Mouse (Mus musculus) right cerebral cortex, postnatal 14 days (tissue): ENCODE measurements around the gene F830045P16Rik.
A peak's percentile ranks its signal among the peaks of the same experiment; 100 is the strongest.

Experiments used
- DNase-seq: peaks from one replicate; pipeline ENCODE4 v3.0.0; 2022

Gene F830045P16Rik

DNA sequence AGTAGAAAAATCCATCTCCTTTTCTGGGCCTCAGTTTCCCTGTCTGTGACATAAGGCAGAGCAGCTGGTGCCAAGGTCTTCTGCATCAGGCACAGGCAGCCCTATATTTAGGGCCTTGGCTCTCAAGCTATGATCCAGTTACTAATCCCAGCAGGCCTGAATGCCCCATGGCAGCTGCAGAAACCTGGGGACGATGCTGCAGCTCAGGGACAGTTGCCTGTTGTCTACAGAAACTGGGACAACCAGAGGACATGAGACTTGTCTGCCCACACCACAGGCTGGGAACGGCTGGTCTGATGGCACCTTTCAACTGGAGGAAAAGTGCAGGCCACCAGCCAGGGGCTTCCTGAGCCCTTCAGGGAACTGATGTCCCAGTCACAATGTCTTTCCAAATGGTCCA, at the start of gene F830045P16Rik:
F830045P16Rik (minus strand) TSS at position 226 of the 400 bp plus-strand sequence.
- DNase-seq: no peak

DNA sequence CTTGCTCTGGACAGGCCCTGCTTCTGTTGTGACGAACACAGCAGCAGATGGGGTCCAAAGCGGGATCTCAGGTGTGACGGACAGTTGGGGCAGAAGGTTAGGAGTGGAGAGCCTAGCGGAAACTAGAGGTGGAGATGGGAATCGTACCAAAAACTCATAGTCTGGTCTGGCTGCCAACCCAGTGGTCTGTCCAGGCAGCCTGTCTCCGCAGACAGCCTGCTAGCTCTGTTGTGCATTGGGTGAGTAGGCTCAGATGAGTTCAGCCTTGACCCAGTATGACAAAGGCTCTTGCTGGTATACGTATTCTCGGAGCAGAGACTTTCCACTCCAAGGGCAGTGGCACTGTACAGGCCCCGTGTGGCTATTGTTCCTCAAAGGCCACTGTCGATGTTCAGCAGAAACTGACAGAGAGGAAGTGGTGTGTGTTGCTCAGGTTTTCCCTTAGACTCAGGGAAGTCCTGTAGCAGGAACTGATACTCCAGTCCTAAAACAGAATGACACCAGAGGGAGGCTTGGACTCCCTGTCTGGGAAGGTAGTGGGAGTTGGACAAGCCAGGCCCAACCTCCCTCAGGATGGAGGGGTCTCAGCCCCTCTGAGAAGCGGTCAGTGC, 49.6 kb upstream of the F830045P16Rik start:
- DNase-seq: no peak

DNA sequence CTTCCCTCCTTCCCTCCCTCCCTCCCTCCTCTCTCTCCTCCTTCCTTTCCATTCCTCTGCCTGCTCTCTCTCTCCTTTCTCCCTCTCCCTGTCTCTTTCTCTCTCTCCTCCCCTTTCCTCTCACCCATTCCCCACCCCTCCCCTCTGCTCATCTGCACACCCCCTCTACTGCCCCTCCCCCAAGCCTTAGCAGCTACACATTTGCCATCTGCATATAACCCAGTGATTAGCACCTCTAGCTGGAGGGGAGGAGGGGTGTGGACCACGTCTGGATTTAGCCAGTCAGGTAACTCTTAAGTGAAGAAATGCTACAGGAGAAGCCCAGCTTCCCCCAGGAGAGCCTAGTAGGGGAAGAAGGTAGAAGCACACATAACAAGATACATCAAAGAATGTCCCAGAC, 48.5 kb upstream of the F830045P16Rik start:
- no peak for DNase-seq

DNA sequence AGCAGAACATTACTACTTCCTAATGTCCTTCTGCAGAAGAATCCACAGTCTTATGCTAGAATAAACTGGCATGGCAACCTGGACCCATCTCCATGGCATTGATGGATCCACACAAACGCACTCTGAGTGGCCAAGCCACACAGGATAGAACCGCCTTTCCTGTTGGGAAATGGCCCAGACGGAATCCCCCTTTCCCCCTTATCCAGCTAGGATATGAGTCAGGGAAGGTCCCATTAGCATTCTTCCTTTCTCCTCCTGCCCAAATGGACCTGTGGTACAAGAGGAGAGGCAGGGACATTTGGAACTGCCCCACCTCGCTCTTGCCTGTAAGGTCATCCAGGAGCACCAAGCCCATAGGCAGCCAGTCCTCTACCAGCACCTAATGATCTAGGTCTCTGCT, 45.9 kb upstream of the F830045P16Rik start:
- DNase-seq: no peak

DNA sequence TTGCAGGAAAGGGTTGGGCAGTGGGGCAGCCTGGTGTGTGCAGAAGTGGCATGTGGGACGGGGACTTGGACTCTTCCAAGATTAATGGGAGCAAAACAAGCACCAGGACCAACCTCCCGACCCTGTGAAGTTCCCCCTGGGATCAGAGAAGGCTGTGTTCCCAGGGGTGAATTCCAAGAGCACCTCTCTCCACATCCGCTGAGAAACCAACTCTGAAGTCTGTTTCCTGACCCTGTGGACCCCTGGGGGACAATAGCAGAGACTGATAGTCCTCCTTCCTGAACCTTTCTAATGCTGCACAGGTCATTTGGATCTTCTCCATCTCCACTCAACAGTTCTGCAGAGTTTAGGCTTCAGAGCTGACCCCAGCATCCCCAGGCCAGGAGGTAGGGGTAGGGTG, 45.4 kb upstream of the F830045P16Rik start:
- DNase-seq: no peak

DNA sequence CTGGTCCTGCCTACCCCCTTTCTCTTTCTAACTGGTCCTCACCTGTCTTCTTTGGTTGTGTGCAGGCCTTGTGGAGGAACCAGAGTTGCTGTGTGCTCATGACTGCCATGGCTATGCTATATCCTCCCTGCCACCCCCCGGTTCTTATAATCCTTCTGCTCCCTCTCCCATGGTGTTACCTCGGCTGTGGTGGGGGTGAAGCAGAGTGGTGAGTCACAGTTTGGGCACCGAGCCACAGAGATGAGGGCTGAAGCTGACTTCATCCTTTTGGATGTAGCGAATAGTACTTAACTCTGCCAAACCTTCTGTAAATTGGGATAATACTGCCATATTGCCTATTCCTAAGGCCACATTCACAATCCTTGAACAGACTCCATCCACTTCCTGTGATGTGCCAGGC, 44.3 kb upstream of the F830045P16Rik start:
- DNase-seq: peak; percentile 73

DNA sequence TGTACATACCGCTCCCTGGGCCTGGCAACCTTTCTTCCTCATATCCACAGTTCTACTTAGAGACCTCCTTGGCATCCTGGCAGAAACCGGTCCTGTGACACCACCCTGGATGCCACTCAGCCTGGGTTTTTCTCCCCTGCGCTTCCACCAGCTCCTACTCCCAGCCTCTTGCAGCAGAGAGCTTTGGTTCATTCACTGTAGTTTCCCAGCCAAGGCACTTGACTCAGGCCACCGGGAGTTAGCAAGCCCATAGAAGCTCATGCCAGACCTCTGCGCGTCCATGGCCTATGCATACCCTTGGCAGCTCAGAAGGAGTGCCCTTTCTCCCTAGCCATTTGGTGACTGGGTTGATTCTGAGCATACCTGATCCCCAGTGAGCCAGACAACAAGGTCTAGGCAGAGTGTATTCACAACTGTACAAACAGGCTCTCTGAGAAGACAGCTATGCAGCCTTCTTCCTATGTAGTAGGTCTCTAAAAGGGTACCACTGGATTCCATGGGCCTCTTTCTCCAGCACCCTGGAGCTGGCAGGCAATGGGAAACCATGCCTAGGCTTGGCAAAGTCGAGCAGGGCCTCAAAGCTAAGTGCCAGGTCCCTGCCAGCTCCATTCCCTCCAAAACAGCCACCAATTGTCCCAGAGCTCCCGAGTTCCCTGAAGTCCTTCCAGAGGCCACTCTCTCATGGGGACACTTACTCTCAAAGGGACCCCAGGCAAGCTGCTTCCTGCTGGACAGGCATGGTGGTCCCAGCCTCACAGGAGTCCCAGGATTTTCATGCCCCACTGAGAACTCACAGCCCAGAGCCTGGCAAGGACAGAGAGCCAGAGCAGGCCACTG, 40.4 kb upstream of the F830045P16Rik start:
- no peak for DNase-seq

DNA sequence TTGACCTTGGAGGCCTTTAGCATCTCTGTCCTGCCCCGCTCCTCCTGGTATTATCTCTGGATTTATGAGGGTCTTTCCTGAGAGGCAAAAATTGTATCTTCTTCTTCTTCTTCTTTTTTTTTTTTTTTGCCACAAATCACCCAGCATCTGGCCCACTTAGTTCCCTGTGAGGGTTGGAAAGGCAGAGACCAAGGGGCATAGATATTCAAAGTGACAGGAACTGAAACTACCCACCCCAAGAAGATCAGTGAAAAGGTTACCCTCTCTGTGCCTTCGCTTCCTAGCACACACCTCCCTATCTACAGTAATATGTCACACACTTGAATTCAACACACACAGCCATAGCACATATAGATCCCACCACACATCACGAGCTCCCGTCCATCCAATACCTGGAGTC, 38.7 kb upstream of the F830045P16Rik start:
- DNase-seq: no peak

DNA sequence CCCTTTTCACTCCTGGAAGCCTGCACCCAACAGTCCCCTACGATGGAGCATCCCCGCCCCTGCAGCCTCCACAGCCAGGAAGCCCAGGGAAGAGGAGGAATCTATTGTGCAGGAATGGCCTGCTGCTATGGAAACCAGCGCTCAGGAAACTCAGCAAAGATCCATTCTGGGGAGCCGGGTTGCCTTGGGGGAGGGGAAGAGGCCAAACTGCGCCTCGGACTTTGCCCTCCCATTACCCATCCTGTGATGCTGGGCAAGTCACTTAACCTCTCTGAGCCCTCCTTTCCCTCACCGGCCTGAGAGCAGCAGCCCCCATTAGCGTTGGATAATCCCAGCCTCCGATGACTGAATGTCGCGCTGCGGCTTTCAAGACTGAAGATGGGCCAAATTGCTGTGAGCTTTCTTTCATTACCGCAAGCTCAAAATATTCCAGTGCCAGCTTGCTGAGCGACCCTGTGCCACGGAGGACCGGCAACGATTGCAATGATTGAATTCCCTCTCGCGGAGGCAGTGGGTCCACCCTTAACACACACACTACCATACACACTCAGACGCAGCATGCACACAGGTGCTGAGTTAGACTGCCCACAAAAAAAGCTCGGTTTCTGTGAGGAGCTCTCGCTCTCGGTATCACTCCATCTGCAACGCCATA, 38.1 kb upstream of the F830045P16Rik start:
- peak; percentile 60 for DNase-seq

DNA sequence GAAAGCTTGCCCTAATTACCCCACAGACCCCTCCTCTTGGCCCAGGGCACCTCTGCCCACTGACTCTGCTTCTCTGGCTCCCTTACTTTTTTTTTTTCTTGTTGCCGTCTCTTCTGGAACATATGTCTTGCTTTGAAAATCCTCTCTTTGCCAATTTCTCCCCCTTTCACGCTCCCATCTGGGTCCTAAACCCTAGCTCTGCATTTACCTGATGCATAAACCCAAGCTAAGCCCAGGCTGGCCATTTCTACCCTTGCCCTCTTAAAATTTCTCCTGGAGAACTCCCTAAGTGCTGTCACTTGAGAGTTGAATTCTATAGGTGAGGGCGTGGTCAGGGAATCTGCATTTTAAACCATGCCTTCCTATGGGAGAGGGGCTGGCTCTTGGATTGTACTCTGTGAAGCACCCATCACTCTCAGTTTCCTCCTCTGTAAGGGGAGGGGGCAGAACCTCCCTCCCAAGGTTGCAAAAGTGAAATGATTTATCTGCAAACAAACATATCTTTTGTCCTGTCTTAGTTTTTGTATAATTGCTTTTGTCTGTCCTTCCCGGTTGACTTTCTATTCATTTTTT, 37.4 kb upstream of the F830045P16Rik start:
- DNase-seq: no peak

DNA sequence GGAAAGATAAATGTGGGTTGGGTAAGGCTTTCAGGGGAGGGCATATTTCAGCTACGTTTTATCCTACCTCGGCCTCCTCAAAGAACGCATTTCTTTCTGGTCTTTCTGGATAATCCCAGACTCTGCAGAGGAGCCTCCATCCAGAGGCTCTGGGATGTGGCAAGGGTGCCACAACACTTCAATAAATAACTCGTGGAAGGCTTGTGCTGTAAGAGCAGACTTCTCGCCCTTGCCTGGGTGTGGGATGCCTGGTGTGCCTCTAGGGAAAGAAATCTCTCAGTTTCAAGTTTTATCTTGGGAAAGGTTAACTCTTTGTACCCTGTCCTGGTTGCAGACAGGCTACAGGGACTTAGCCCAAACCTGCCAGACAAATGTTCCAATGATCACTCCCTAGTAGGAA, 33.2 kb upstream of the F830045P16Rik start:
- no peak for DNase-seq

DNA sequence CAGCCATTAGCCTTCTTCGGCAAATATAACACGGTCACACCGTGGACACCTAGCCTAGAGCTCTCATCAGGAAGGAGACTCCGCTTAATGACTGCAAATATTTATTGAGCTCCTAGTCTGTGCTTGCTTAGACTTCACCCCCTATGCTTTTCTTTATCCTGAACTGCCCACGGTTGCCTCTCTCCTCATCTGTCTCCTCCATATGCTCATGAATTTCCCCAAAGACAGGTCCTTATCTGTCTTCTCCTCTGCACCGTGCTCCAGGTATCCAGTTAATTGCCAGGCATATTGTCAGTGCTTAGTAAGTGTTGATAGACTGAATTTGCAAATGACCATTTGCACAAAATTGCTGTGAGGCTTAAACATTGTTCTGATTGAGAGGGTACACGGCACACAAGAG, 32.7 kb upstream of the F830045P16Rik start:
- no peak for DNase-seq

DNA sequence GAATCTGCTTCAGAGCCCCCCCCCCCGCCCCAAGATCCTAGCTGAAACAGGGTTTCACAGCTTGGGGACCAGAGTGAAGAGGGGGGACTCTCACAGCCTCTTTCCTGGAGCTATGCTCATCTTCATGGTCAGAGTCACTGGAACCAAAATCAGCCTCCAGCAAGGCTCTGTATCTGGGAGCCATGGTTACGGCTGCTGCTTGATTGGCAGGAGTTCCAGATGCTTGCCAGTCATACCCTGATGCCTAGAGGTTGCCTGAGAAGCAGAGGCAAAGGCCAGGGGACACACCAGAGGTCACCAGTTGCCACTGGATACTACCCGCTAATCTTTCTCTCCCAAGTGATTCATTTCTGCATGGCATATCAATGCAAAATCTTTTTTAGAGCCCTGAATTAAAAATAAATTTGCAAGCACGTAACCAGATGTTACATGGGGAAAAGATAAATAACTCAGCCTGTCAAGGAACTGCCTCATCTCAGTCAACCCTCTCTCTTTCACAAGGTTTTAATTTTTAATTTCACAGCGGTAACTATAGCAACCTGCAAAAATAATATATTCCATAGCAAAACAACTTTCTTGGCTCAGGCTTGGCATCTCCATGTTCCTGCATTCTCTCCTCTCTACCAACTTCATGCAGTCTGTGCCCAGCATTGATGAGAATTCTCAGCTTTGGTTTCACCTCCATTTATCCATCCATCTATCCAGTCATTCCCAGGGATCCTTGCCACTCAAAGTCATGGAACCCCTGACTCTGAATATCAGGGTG, 27.7 kb upstream of the F830045P16Rik start:
- DNase-seq: no peak

DNA sequence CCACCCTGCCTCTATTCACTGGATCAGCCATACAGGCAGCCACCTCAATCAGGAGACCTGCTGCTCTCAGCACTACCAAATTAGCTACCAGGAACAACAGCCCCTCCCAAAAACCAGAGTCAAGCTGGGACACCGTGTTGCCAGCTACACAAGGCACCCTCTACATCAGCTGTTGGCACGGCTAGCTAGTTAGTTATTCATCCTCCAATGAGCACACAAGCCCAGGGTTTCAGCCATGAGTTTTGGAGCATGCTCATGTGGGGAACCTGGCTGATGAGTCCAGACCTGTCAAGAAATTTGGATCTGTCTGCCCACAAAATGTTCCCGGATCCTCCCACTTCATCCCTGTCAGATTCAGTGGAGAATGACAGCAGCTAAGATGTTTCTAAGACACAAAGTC, 25.4 kb upstream of the F830045P16Rik start:
- peak; percentile 31 for DNase-seq

DNA sequence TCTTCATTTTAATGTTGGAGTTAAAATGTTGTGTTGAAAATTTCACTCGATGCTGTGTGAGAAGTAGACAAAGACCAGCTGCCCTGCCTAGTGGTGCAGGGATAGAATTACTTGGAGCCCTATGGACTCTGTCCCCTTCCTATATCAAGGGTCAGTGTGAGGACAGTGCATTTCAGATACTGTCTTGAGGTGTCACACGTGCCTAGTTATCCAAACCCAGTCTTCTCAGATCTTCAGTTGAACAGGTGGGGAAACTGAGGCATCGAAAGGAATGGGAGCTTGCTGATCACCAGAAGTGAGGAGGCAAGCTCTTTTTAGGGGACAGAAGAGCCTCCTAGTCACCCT, 22.4 kb upstream of the F830045P16Rik start:
- no peak for DNase-seq

DNA sequence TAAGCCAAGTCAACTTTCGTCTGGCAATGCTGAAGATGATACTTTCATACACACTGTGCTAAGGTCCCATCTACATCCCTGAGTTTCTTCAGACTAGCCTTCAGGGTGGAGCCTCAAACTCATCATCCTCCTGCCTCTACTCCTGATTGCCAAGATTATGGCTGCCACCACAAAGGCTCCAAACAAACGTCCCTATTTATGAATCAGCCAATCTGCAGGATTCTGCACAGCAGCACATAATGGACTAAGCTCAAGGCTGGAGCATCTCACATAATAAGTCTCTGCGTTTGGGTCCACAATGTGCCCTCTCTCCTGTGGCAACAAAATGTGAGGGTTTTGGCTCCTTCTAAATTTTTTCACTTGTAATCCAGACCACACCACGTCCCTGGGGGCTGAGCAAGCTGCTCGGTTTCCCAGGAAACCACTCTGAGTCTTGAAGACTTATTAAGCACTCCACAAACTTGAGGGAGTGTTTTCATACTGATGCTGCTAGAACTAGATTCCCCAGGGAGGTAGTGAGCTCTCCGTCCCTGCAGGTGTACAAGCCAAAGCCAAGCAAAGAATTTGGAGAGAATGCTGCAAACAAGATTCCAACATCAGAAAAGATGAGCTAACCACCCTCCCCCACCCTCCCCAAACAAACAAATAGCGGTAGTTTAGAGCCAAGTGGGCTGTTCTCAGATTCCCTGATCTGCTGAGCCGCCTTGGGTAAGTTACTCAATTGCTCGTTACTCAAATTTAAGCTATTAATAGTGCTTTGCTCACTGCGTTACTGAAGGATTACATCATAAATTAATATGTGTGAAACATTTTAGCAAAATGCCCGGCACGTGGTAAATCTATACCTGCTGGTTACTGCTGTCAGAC, 21.8 kb upstream of the F830045P16Rik start:
- no peak for DNase-seq

DNA sequence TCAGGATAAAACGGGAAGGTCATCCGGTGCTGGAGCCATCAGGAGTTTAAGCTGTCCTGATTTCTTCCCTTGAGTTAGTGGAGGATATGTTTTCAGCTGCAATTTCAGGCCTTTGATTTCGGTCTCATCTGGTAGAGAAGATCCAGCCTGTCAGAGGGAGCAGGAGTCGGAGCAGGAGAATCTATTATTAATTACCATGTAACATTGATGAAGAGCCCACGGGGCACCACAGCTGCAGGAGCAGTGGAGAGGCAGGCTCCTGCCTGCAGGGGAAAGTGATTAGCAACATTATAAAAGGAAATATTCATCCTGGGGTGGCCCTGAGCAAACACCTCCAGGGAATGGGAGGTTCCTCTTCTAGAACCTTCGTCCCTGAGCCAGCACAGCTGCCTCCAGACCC, 19.7 kb upstream of the F830045P16Rik start:
- peak; percentile 1 for DNase-seq

DNA sequence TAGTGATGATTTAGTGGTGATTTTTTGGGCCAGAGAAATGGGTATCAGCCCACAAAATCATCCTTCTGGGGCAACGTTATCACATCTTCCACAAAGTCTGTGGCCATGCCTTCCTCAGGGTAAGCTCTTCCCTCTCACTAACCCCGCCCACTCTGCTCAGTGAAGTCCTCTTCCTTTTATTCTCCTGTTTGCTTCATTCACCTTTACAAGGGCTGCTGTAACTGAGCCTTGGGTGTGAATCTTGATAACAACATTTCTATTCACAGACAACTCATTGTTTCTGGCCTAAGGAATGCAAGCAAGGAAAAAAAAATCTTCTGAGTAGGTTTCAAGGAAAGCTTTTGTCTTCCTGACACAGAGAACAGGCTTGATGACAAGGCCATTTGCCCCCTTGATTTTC, 14.4 kb upstream of the F830045P16Rik start:
- DNase-seq: no peak

DNA sequence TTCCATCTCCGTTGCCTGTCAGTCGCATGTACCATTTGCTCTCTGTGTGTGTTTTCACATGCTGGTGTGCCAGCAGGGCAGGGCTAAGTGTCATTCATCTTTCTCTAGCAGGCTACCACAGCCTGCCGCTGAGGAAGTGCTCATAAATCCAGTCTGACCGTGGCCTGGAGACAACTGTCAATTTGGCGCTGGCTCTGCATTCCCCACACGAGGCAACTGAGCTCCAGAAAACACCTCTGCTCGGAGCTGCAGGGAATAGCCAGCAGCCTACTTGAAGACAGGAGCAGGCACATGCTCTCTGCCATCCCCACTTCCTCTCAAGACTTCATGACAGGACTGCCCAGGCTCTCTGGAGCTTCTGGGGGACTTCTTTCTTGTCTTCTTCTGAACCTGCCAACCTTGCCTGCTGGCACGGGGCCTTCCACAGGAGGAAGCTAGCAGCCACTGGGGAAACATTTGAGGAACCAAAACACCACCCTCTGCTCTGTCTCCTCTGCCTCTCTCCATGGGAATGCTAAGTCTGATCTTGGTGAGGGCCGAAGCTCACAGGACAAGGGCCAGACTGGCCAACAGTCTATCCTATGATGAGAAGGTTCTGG, 13.2 kb upstream of the F830045P16Rik start:
- no peak for DNase-seq

DNA sequence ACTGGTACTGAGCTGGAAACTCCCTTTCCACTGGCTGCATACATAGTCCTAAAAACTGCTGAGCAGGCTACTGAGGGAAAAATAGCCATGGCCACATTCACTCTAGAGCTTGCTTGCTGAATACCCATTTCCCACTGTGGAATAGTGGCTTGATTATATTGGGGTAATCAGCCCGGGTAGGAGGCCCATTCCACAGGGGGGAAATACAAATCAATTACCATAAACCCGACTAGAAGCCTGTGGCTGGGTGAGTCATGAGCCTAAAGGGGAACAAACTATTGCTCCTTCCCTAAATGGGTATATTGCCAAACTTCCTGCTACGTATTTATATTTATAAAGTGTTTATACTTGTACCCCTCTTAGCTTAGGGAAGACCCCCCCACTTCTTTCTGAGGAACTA, 10.4 kb upstream of the F830045P16Rik start:
- DNase-seq: no peak

DNA sequence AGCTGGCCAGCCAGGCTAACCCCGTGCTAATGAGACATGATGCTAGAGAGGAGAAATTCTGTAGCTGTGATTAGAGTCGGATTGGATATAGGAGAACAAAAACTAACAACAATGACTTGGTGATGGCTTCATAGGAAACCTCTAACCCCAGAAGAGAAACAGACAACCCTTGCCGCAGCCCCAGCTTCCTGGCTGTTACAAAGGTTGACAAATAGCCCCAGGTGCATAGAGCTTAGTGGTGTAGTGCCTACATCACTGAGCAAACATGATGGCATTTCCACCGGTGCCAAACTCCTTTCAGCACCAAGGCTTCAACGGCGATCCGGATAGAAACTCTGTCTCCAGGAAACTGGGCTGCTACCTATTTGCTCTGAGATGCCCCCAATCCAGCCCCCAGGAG, 9.2 kb upstream of the F830045P16Rik start:
- DNase-seq: no peak

DNA sequence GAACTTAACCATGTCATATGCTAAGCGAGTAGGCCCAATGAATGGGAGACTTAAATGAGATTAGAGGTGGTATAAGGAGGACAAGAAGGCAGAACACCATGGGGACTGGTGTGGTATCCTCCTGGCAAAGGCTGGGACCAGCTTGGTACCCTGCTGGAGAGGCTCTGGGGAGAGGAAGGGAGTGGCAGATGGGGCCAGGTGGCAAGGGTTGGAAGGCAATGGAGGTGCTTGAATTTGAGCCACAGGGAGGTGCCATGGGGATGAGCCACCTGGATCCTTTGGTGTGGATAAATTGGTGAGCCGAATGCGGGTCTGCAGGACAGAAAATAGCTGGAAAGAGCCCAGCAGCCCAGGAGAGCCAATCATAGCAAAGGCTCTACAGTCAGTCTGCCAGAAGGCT, 8.5 kb upstream of the F830045P16Rik start:
- no peak for DNase-seq
